Mouse (Mus musculus) limb, embryonic 14.5 days (tissue): ENCODE results near the gene Syce1. TPM values are rescaled to one million over a fixed set of nuclear protein-coding genes. Genes with fewer than 3 reads are reported as not detected.
A peak's percentile ranks its signal among the peaks of the same experiment; 100 is the strongest.

Experiments
- ATAC-seq: fragments of 200-750 bp; cut with Nextera tagmentation; 2 replicates; pipeline ENCODE4 v1.8.0; 2017; ENCODE audit warnings: low read depth, moderate number of reproducible peaks, moderate TSS enrichment; ENCODE audit not compliant: low FRiP score
- DNase-seq: peaks from one replicate; pipeline ENCODE4 v3.0.0-alpha.2; 2015; ENCODE audit warnings: low spot score
- H3K27ac ChIP-seq: fragments of 300-500 bp; sonication (generic); replicated peaks from 2 replicates; pipeline ENCODE4 v1.5.1; 2014; ENCODE audit warnings: low read depth, mild to moderate bottlenecking, low read length, moderate library complexity, mixed read lengths
- H3K27me3 ChIP-seq: fragments of 300-500 bp; sonication (generic); 2 replicates; pipeline ENCODE4 v1.6.1; 2014; ENCODE audit warnings: low read length, mixed read lengths; ENCODE audit not compliant: control insufficient read depth, insufficient read depth
- H3K36me3 ChIP-seq: fragments of 300-500 bp; sonication (generic); 2 replicates; pipeline ENCODE4 v1.6.1; 2014; ENCODE audit warnings: mild to moderate bottlenecking, low read length, moderate library complexity, mixed read lengths; ENCODE audit not compliant: control insufficient read depth, insufficient read depth
- H3K4me1 ChIP-seq: fragments of 300-500 bp; sonication (generic); 2 replicates; pipeline ENCODE4 v1.6.1; 2014; ENCODE audit warnings: antibody characterized with exemption, low read length, mixed read lengths; ENCODE audit not compliant: control insufficient read depth, insufficient read depth
- H3K4me2 ChIP-seq: fragments of 300-500 bp; sonication (generic); replicated peaks from 2 replicates; pipeline ENCODE4 v1.6.1; 2014; ENCODE audit warnings: low read depth, mild to moderate bottlenecking, low read length, moderate library complexity; ENCODE audit not compliant: severe bottlenecking
- H3K4me3 ChIP-seq: fragments of 300-500 bp; sonication (generic); replicated peaks from 2 replicates; pipeline ENCODE4 v1.5.1; 2014; ENCODE audit warnings: low read length
- H3K9ac ChIP-seq: fragments of 300-500 bp; sonication (generic); 2 replicates; pipeline ENCODE4 v1.6.1; 2014; ENCODE audit warnings: mild to moderate bottlenecking, low read depth, low read length, moderate library complexity; ENCODE audit not compliant: severe bottlenecking
- H3K9me3 ChIP-seq: fragments of 300-500 bp; sonication (generic); 2 replicates; pipeline ENCODE4 v1.6.1; 2016; ENCODE audit warnings: low read length; ENCODE audit not compliant: control insufficient read depth
- POLR2A ChIP-seq: fragments of 200-500 bp; IDR thresholded peaks from 2 replicates; pipeline ENCODE4 v1.8.0; 2012; ENCODE audit warnings: inconsistent platforms, mild to moderate bottlenecking, moderate library complexity, borderline replicate concordance; ENCODE audit not compliant: insufficient read depth, insufficient read length; ENCODE audit errors: extremely low read depth
- WGBS: fragments of 180-500 bp; shearing (Covaris S2); extraction: QIAGEN DNeasy Blood & Tissue Kit; methylation state at CpG from one replicate; pipeline ENCODE4 v1.1.7; 2014; 5-methylcytosine and 5-hydroxymethylcytosine counted together
- polyA plus RNA-seq, 2 experiments: library from polyadenylated mRNA; depleted of rRNA in 1 of 2; stranded (reverse) in 1 of 2; unstranded in 1 of 2; fragments of >200 nt; fragmentation: Nextera tagmentation in 1 of 2; extraction: Ambion mirVana in 1 of 2; gene quantifications; 2 replicates each; pipeline versions ENCODE4 v1.2.1 to v1.2.3; 2012 to 2014

Gene Syce1
- polyA plus RNA-seq, 2 experiments = 0.39 to 0.54 TPM

DNA sequence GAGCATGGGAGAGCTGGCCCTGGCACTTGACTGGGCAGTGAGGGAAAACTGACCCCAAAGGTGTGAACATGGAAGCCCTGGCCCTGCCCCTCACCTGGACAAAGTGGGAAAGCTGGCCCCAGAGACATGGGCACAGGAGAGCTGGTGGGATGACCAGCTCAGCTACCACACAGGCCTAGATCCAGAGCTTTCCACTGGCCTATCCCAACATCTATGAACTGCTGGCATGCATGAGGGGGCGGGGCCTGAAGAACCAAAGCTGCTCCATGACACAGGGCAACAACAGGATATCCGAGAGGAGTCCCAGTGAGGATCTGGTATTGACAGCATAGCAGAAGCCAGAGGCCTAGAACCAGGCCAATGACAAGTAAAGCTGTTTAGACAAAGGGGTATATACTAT is 10.6 kb upstream of the Syce1 start:
- no peaks in the 10 kb centered on the region for H3K36me3 ChIP-seq
- no peaks in the 10 kb centered on the region for H3K4me1 ChIP-seq
- no peak for ATAC-seq
- no peak overlapping the region for H3K9ac ChIP-seq
- no peak overlapping the region for H3K4me2 ChIP-seq
- H3K27me3 ChIP-seq = no peaks in the 10 kb centered on the region
- H3K4me3 ChIP-seq = no peak overlapping the region
- no peak for TF ChIP-seq POLR2A
- H3K9me3 ChIP-seq = no peaks in the 10 kb centered on the region
- H3K27ac ChIP-seq = no peak overlapping the region
- no peak for DNase-seq
- WGBS = 69% methylated on average over 2 of the region's 2 CpGs

DNA sequence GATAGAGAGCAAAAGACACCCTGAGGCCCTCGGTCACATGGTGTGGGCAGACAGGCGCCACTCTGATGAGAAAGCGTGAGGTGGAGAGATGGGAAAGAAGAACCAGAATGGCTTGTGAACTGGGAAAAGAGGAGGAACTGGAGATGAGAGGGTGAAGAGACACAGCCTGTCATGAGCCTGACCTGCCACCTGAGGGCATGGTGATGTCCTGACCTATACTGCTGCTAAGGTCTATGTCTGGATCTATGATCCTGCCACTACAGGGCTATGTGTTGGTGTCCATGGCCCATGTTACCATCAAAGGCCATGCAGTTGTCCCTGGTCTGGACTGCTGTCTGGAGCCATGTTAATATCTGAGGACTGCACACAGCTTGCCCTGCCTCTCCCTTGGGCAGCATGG is 10.0 kb upstream of the Syce1 start:
- Histone ChIP-seq H3K27me3 (no peaks in the 10 kb centered on the region), H3K4me3 (no peak overlapping the region), H3K9ac (no peak overlapping the region), H3K9me3 (no peaks in the 10 kb centered on the region), H3K4me2 (no peak overlapping the region), H3K27ac (no peak overlapping the region), H3K4me1 (no peaks in the 10 kb centered on the region), H3K36me3 (no peaks in the 10 kb centered on the region)
- no peak for ATAC-seq
- no peak for TF ChIP-seq POLR2A
- 88% methylated on average over 3 of the region's 3 CpGs for WGBS
- DNase-seq = no peak

DNA sequence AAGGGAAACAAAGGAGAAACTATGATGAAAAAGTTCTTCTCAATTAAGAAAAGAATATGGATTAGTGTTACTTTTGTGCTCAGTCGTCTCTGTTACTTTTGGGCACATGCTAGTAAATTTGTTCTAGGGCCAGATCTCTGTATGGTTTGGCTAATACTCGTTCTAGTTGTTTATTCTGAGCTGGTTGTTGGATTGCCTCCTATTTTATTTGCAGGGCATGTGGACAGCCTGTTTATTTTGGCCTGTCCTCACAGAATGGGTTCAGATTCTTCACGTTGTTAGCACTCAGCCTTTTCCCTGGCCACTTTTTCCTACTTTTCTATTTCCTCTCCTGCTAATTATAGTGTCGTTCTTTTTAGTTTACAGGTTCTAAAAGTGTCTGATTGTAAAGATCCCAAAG is 5.9 kb upstream of the Syce1 start:
- no peak for DNase-seq
- Histone ChIP-seq H3K36me3 (no peaks in the 10 kb centered on the region), H3K27me3 (no peaks in the 10 kb centered on the region), H3K4me3 (no peak overlapping the region), H3K4me1 (no peaks in the 10 kb centered on the region), H3K4me2 (no peak overlapping the region), H3K9ac (no peak overlapping the region), H3K27ac (no peak overlapping the region), H3K9me3 (no peaks in the 10 kb centered on the region)
- TF ChIP-seq POLR2A = no peak
- ATAC-seq = no peak
- 59% methylated on average over 4 of the region's 4 CpGs for WGBS

DNA sequence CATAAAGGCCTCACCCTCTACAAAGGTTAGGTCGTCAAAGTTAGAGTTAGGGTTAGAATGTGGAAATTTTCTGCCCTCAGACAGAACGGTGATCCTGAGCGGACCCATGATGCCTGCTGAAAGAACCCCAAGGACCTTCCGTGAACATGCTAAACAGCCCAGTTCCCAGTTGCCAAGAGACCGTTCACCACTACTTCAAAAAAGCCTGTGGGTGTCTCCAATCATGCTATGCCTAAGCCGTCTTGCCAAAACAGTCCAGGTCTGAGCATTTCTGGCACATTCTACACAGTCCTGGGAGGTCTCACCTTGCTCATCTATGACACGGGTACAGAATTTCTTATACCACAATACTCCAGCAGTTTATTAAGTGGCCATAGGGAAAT is 392 bp upstream of the Syce1 start:
- no peak overlapping the region for H3K4me2 ChIP-seq
- DNase-seq (no peak), ATAC-seq (no peak)
- TF ChIP-seq POLR2A = no peak
- no peak overlapping the region for H3K27ac ChIP-seq
- no peaks in the 10 kb centered on the region for H3K4me1 ChIP-seq
- 84% methylated on average over 7 of the region's 7 CpGs for WGBS
- H3K4me3 ChIP-seq = no peak overlapping the region
- no peak overlapping the region for H3K9ac ChIP-seq
- no peaks in the 10 kb centered on the region for H3K27me3 ChIP-seq
- no peaks in the 10 kb centered on the region for H3K36me3 ChIP-seq
- no peaks in the 10 kb centered on the region for H3K9me3 ChIP-seq

DNA sequence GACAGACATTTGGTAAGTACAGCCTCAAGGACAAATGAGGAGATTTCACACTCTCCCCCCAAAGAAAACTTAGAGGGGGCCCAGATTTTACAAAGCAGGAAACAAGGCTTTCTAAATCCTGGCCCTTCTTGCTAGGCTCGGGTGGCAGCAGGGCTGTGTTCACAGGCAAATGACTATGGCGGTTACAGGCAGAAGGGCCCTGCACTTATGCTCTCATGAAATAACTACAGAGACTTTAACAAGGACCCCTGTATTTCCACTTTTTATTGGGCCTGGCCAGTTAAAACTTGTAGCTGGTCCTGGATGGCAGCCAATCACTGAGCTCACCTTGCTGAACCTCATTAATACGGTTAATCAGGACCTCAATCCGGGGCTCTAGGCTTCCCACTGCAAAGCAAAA is 7.1 kb downstream of the Syce1 start:
- 31% methylated on average over 4 of the region's 4 CpGs for WGBS
- ATAC-seq = no peak
- H3K9me3 ChIP-seq = no peaks in the 10 kb centered on the region

More for the DNA sequence above, 7.1 kb downstream of the Syce1 start:
- H3K27ac ChIP-seq = 0 out of 2 replicates have a peak overlapping the region, but pooled peaks have one; percentile 7
- H3K4me1 ChIP-seq = no peaks in the 10 kb centered on the region
- no peak for TF ChIP-seq POLR2A
- no peak overlapping the region for H3K4me3 ChIP-seq
- H3K9ac ChIP-seq = no peak overlapping the region
- peak; percentile 15 for DNase-seq
- H3K36me3 ChIP-seq = no peaks in the 10 kb centered on the region
- H3K4me2 ChIP-seq = no peak overlapping the region
- no peaks in the 10 kb centered on the region for H3K27me3 ChIP-seq
